Mouse (Mus musculus) midbrain, embryonic 10.5 days (tissue): ENCODE data around the gene Astn2. TPM values are rescaled to one million over a fixed set of nuclear protein-coding genes. Genes with fewer than 3 reads are reported as not detected.

Experiments used
- DNase-seq: peaks from one replicate; pipeline ENCODE4 v3.0.0-alpha.2; 2017; ENCODE audit warnings: low spot score
- H3K27ac ChIP-seq: fragments of 300-500 bp; sonication (generic); replicated peaks from 2 replicates; pipeline ENCODE4 v1.5.1; 2016; ENCODE audit warnings: mild to moderate bottlenecking
- H3K27me3 ChIP-seq: fragments of 300-500 bp; sonication (generic); 2 replicates; pipeline ENCODE4 v1.6.1; 2016; ENCODE audit warnings: low read depth, mild to moderate bottlenecking; ENCODE audit not compliant: poor library complexity, severe bottlenecking
- H3K36me3 ChIP-seq: fragments of 300-500 bp; sonication (generic); 2 replicates; pipeline ENCODE4 v1.6.1; 2016; ENCODE audit warnings: mild to moderate bottlenecking, moderate library complexity
- H3K4me1 ChIP-seq: fragments of 300-500 bp; sonication (generic); 2 replicates; pipeline ENCODE4 v1.6.1; 2016
- H3K4me3 ChIP-seq: fragments of 300-500 bp; sonication (generic); 2 replicates; pipeline ENCODE4 v1.5.1; 2016; ENCODE audit warnings: mild to moderate bottlenecking, moderate library complexity
- H3K9me3 ChIP-seq: fragments of 300-500 bp; sonication (generic); replicated peaks from 2 replicates; pipeline ENCODE4 v1.6.1; 2016; ENCODE audit warnings: mild to moderate bottlenecking
- WGBS: fragments of 180-500 bp; shearing (Covaris S2); methylation state at CpG from one replicate; pipeline ENCODE4 v1.1.7; 2016; 5-methylcytosine and 5-hydroxymethylcytosine counted together
- polyA plus RNA-seq: library from polyadenylated mRNA; unstranded; fragments of >200 nt; fragmentation: Nextera tagmentation; extraction: Ambion mirVana; gene quantifications from 2 replicates; pipeline ENCODE4 v1.2.1, GENCODE M21; 2016

The Astn2 gene
- polyA plus RNA-seq, 1 experiment from 2014 or later, result 0.32 TPM

GRCm38 (mm10) chr4:66222602-66223317 lies 181.7 kb downstream of the Astn2 start:
- Histone ChIP-seq H3K27me3 (no peaks in the 10 kb centered on the region), H3K4me1 (peaks cover 9% of the 10 kb centered on the region), H3K36me3 (no peaks in the 10 kb centered on the region), H3K27ac (no peak overlapping the region), H3K4me3 (no peak overlapping the region), H3K9me3 (no peaks in the 10 kb centered on the region)
- 92% methylated on average over 9 of the region's 9 CpGs for WGBS
- DNase-seq, result no peak

- no peaks in the 10 kb centered on the region for H3K4me1 ChIP-seq
- H3K27me3 ChIP-seq, result no peaks in the 10 kb centered on the region
- H3K27ac ChIP-seq, result no peak overlapping the region; the same call in 1 of the 2 replicates
- H3K9me3 ChIP-seq, result no peaks in the 10 kb centered on the region
- DNase-seq, result no peak
- no peak overlapping the region for H3K4me3 ChIP-seq
- H3K36me3 ChIP-seq, result no peaks in the 10 kb centered on the region
- 85% methylated on average over 9 of the region's 9 CpGs for WGBS
These were observed 189.2 kb downstream of the Astn2 start for GRCm38 (mm10) chr4:66215170-66215618.

DNA sequence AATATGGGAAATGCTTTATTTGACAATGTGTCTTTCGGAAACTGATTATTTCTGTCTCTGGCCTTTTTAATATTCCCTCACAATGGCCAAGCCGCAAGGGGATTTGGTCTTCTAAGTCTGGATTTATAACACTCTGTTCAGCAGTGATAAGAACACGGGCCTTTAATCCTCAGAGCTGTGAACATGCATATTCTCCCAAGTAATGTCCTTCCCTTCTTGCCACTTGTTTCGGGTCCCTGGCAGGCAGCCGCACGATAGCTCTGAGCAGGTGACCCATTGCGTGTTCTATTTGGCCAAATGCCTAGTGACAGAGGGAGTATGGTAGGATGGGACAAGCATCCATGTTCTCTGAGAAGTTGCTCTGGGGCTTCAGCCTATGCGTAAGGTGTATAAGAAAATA lies 214.8 kb downstream of the Astn2 start:
- Histone ChIP-seq H3K4me1 (no peaks in the 10 kb centered on the region), H3K27me3 (no peaks in the 10 kb centered on the region), H3K4me3 (no peak overlapping the region), H3K27ac (no peak overlapping the region), H3K9me3 (no peaks in the 10 kb centered on the region), H3K36me3 (no peaks in the 10 kb centered on the region)
- no peak for DNase-seq
- WGBS, result 90% methylated on average over 8 of the region's 8 CpGs

DNA sequence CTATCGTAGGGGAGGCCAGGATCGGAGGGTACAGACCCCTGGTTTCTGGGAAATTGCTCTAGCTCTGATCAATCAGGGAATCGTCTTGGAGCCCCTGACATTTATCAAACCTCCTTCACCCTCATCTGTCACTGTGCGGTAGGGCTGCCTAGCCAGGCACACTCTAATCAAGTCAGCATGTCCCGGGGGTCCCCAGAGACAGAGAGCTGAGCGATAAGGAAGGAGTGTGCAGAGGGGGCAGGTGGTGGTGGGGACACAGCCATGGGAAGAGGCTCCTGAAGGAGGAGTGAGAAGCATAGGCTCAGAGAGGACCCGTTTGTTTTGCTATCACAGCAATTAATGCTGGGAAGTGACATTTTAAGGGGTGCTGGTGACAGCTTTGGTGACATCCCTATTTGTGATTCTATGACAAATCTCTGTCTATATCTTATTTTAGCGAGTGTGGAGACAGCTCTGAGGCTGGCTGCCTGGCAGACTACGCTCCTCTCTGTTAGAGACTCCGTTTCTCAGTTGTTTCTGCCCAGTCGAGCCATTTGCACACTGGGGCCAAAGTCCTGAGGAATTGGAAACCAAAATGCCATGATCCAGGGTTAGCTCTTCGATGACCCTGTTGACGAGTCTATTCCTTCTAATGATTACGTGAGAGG lies 228.4 kb downstream of the Astn2 start:
- Histone ChIP-seq H3K27ac (no peak overlapping the region), H3K36me3 (no peaks in the 10 kb centered on the region), H3K27me3 (no peaks in the 10 kb centered on the region), H3K4me3 (no peak overlapping the region), H3K9me3 (no peaks in the 10 kb centered on the region), H3K4me1 (no peaks in the 10 kb centered on the region)
- WGBS, result 74% methylated on average over 14 of the region's 14 CpGs
- no peak for DNase-seq

- WGBS, result 85% methylated on average over 5 of the region's 5 CpGs
- no peaks in the 10 kb centered on the region for H3K36me3 ChIP-seq
- no peak overlapping the region for H3K27ac ChIP-seq
- H3K27me3 ChIP-seq, result no peaks in the 10 kb centered on the region
- H3K9me3 ChIP-seq, result no peaks in the 10 kb centered on the region
- H3K4me1 ChIP-seq, result peaks cover 5% of the 10 kb centered on the region; the same call in 1 of the 2 replicates
- H3K4me3 ChIP-seq, result no peak overlapping the region
- DNase-seq, result no peak
These were observed 232.8 kb downstream of the Astn2 start for GRCm38 (mm10) chr4:66171583-66171982.

DNA sequence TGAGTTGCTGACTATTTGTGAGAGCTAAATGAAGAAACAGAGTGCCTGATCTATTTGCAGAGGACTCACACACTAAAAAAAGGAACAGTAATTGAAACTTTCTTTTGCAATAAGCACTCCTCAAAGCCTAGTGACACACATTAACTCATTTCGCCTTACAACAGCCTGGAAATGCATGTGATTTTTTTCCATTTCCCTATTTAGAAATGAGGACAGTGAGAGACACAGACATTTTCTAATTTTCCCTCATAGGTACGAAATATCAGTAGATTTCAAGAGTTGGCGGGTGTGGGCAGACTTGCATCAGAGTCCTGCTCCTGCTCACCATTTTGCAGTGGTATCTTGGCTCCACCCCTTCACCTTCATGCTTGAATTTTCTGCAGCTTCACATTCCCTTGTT lies 233.6 kb downstream of the Astn2 start:
- Histone ChIP-seq H3K36me3 (no peaks in the 10 kb centered on the region), H3K4me3 (no peak overlapping the region), H3K4me1 (peaks cover 5% of the 10 kb centered on the region; the same call in 1 of the 2 replicates), H3K27ac (no peak overlapping the region), H3K9me3 (no peaks in the 10 kb centered on the region), H3K27me3 (no peaks in the 10 kb centered on the region)
- no peak for DNase-seq
- 91% methylated on average over 3 of the region's 3 CpGs for WGBS

DNA sequence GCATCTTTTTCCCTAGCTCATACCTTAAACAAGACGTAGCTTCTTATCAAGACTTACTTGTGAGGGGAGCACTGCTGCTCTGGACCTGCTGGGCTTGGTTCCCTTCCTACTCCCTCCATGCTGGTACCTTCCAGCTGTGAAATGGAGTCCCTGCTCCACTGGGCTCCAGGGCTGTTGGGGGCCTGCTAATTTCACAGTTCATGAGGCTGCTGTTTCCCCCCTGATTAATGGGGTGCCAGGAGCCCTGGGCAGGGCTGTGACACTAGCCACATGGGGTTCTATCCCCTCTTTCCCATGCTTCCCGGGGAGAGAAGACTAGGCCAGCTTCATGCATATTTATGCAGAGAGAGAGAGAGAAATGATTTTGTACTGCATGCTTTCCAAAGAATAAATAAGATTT lies 234.9 kb downstream of the Astn2 start:
- no peak overlapping the region for H3K4me3 ChIP-seq
- WGBS, result 71% methylated on average over 2 of the region's 2 CpGs
- no peaks in the 10 kb centered on the region for H3K27me3 ChIP-seq
- H3K9me3 ChIP-seq, result no peaks in the 10 kb centered on the region
- peaks cover 5% of the 10 kb centered on the region; the same call in 1 of the 2 replicates for H3K4me1 ChIP-seq
- DNase-seq, result no peak
- H3K27ac ChIP-seq, result no peak overlapping the region
- no peaks in the 10 kb centered on the region for H3K36me3 ChIP-seq

- Histone ChIP-seq H3K36me3 (no peaks in the 10 kb centered on the region), H3K4me3 (no peak overlapping the region), H3K9me3 (no peaks in the 10 kb centered on the region), H3K4me1 (no peaks in the 10 kb centered on the region), H3K27ac (no peak overlapping the region), H3K27me3 (no peaks in the 10 kb centered on the region)
- 95% methylated on average over 3 of the region's 3 CpGs for WGBS
- DNase-seq, result no peak
These were observed 245.7 kb downstream of the Astn2 start for GRCm38 (mm10) chr4:66158714-66159113.

GRCm38 (mm10) chr4:66157439-66158113 lies 246.8 kb downstream of the Astn2 start:
- 68% methylated on average over 3 of the region's 3 CpGs for WGBS
- DNase-seq, result no peak

GRCm38 (mm10) chr4:66146546-66146945 lies 257.9 kb downstream of the Astn2 start:
- no peak overlapping the region for H3K4me3 ChIP-seq
- H3K36me3 ChIP-seq, result no peaks in the 10 kb centered on the region
- H3K27me3 ChIP-seq, result no peaks in the 10 kb centered on the region
- H3K4me1 ChIP-seq, result no peaks in the 10 kb centered on the region
- 92% methylated on average over 5 of the region's 5 CpGs for WGBS
- DNase-seq, result no peak
- H3K9me3 ChIP-seq, result no peaks in the 10 kb centered on the region
- no peak overlapping the region for H3K27ac ChIP-seq

More at GRCm38 (mm10) chr4:66157439-66158113, 246.8 kb downstream of the Astn2 start:
- Histone ChIP-seq H3K9me3 (no peaks in the 10 kb centered on the region), H3K27me3 (no peaks in the 10 kb centered on the region), H3K4me3 (no peak overlapping the region), H3K4me1 (no peaks in the 10 kb centered on the region), H3K36me3 (no peaks in the 10 kb centered on the region), H3K27ac (no peak overlapping the region)

DNA sequence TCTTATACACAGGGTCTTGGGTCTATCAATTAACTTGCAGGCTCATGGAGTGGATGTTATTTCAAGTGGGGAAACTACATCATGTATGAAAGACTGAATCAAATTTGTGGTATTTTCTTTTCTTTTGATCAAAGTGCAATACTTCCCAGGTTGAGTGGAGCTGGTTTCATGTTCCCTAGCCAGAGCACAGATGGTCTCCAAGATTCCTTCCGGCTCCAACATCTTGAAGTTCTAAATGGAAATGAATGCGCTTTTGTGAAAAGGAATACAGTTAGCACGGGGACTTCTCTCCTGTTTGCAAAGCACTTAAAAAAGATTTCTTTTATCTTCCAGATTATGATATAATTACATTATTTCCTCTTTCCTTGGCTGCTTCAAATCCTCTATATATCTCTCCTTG lies 278.2 kb downstream of the Astn2 start:
- H3K36me3 ChIP-seq, result no peaks in the 10 kb centered on the region
- H3K27ac ChIP-seq, result no peak overlapping the region
- no peak overlapping the region for H3K4me3 ChIP-seq
- H3K4me1 ChIP-seq, result no peaks in the 10 kb centered on the region
- WGBS, result 91% methylated on average over 3 of the region's 3 CpGs
- no peak for DNase-seq
- no peaks in the 10 kb centered on the region for H3K9me3 ChIP-seq
- H3K27me3 ChIP-seq, result no peaks in the 10 kb centered on the region

DNA sequence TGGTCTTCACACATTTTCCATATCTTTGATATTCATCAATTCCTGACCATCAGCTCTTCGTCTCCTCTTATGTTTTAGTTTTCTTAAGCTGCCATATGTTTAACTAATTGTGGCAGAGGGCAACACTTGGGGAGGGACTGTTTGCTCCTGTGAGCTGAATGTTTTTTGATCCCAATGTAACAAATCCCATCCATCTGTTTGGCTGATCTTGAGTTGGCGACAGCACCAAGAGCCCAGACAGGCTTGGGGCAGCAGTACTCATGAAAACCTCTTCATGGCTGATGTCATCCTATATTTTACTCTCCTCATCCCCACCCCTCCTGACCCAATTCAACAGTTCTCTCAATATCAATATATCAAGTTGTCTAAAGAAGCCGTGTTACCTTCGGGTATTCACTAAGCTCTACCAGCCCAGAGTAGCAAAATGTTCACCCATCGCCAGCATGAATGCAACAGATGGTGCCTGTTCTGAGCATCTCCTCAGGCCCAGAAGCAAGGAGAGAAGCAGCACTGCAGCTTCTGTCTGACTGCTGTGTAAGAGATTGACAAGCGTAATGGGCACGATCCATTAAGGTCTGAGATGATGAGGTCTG lies 281.5 kb downstream of the Astn2 start:
- DNase-seq, result no peak
- Histone ChIP-seq H3K4me1 (no peaks in the 10 kb centered on the region), H3K4me3 (no peak overlapping the region), H3K27ac (no peak overlapping the region), H3K27me3 (no peaks in the 10 kb centered on the region), H3K9me3 (no peaks in the 10 kb centered on the region), H3K36me3 (no peaks in the 10 kb centered on the region)
- WGBS, result 92% methylated on average over 7 of the region's 7 CpGs
